Mouse (Mus musculus) heart, postnatal 0 days (tissue): Measurements from ENCODE around the gene Gm9821. TPM values are rescaled to one million over a fixed set of nuclear protein-coding genes. Genes with fewer than 3 reads are reported as not detected.

Experiments
- ATAC-seq: fragments of 200-750 bp; cut with Nextera tagmentation; 2 replicates; pipeline ENCODE4 v1.8.0; 2017; ENCODE audit warnings: low read depth, moderate number of reproducible peaks, moderate library complexity; ENCODE audit not compliant: insufficient read depth
- DNase-seq: peaks from one replicate; pipeline ENCODE4 v3.0.0-alpha.2; 2016; ENCODE audit warnings: low spot score
- H3K27ac ChIP-seq: fragments of 300-500 bp; sonication (generic); 2 replicates; pipeline ENCODE4 v1.5.1; 2014; ENCODE audit warnings: low read depth, mild to moderate bottlenecking
- H3K27me3 ChIP-seq: fragments of 300-500 bp; sonication (generic); 2 replicates; pipeline ENCODE4 v1.6.1; 2014; ENCODE audit warnings: low read length, mixed read lengths; ENCODE audit not compliant: control insufficient read depth, insufficient read depth
- H3K36me3 ChIP-seq: fragments of 300-500 bp; sonication (generic); replicated peaks from 2 replicates; pipeline ENCODE4 v1.6.1; 2014; ENCODE audit warnings: low read length, mixed read lengths; ENCODE audit not compliant: control insufficient read depth, insufficient read depth
- H3K4me1 ChIP-seq: fragments of 300-500 bp; sonication (generic); 2 replicates; pipeline ENCODE4 v1.6.1; 2014; ENCODE audit warnings: antibody characterized with exemption; ENCODE audit not compliant: control insufficient read depth, insufficient read depth
- H3K4me2 ChIP-seq: fragments of 300-500 bp; sonication (generic); 2 replicates; pipeline ENCODE4 v1.6.1; 2014; ENCODE audit warnings: low read depth, mild to moderate bottlenecking, low read length, moderate library complexity
- H3K4me3 ChIP-seq: fragments of 300-500 bp; sonication (generic); 2 replicates; pipeline ENCODE4 v1.5.1; 2014; ENCODE audit warnings: low read depth, low read length
- H3K9ac ChIP-seq: fragments of 300-500 bp; sonication (generic); replicated peaks from 2 replicates; pipeline ENCODE4 v1.6.1; 2014; ENCODE audit warnings: low read depth, low read length, mixed read lengths
- H3K9me3 ChIP-seq: fragments of 300-500 bp; sonication (generic); replicated peaks from 2 replicates; pipeline ENCODE4 v1.6.1; 2016; ENCODE audit warnings: low read length; ENCODE audit not compliant: control insufficient read depth
- CTCF ChIP-seq: IDR thresholded peaks from 2 replicates; pipeline ENCODE4 v1.5.1; 2016; ENCODE audit warnings: antibody characterized with exemption, control low read depth, low read depth
- EP300 ChIP-seq: IDR thresholded peaks from 2 replicates; pipeline ENCODE4 v1.6.1; 2016; ENCODE audit warnings: antibody characterized with exemption, low read depth
- WGBS: fragments of 180-500 bp; shearing (Covaris S2); extraction: QIAGEN DNeasy Blood & Tissue Kit; methylation state at CpG from one replicate; pipeline ENCODE4 v1.1.7; 2014; 5-methylcytosine and 5-hydroxymethylcytosine counted together
- polyA plus RNA-seq: library from polyadenylated mRNA; unstranded; fragments of >200 nt; fragmentation: Nextera tagmentation; extraction: Ambion mirVana; gene quantifications from 2 replicates; pipeline ENCODE4 v1.2.1, GENCODE M21; 2015
- total RNA-seq: library from RNA; depleted of rRNA; stranded (reverse); fragments of >200 nt; gene quantifications from 2 replicates; pipeline ENCODE4 v1.2.3, GENCODE M21; 2014; ENCODE audit warnings: low replicate concordance

Gene Gm9821
- total and polyA plus RNA-seq, 2 experiments from 2014 or later, result 0.89 TPM; not detected in 1

DNA sequence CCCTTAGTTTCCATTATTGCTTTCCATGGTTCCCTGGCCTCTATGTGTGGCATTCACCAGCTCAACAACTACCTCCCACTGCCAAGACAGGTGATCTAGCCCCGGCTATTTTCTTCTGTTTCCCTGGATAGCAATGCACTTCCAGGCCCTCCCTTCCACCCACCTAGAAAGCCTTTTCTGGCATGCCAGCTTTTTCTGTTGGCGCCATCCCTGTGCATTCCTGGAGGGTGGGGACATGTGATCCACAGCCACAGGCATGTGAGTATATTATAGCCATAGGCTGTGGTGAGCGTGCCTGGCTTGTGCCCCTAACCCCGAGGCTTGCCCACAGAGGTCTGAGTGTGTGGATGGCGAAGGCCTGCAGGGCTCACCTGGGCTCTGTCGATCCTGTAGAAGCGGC is 9.3 kb upstream of the Gm9821 start:
- DNase-seq, result no peak
- Histone ChIP-seq H3K4me3 (no peak overlapping the region), H3K9ac (no peak overlapping the region), H3K27me3 (no peaks in the 10 kb centered on the region), H3K4me1 (peaks cover 7% of the 10 kb centered on the region), H3K9me3 (no peaks in the 10 kb centered on the region), H3K36me3 (peaks cover 83% of the 10 kb centered on the region), H3K4me2 (no peak overlapping the region), H3K27ac (no peak overlapping the region)
- TF ChIP-seq CTCF (no peak), EP300 (no peak)
- no peak for ATAC-seq
- 92% methylated on average over 7 of the region's 7 CpGs for WGBS

- Histone ChIP-seq H3K9me3 (no peaks in the 10 kb centered on the region), H3K9ac (no peak overlapping the region), H3K27ac (no peak overlapping the region), H3K4me2 (no peak overlapping the region), H3K27me3 (no peaks in the 10 kb centered on the region), H3K4me3 (no peak overlapping the region), H3K4me1 (no peaks in the 10 kb centered on the region), H3K36me3 (peaks cover 87% of the 10 kb centered on the region)
- ATAC-seq (no peak), DNase-seq (no peak)
- WGBS, result 84% methylated on average over 15 of the region's 15 CpGs
- TF ChIP-seq CTCF (no peak), EP300 (no peak)
Observed at GRCm38 (mm10) chr2:91939303-91939935, 6.1 kb upstream of the Gm9821 start.

GRCm38 (mm10) chr2:91942356-91942755 is 3.1 kb upstream of the Gm9821 start:
- peak; percentile 42 for TF ChIP-seq CTCF
- TF ChIP-seq EP300, result no peak
- 34% methylated on average over 6 of the region's 6 CpGs for WGBS
- no peak overlapping the region for H3K9ac ChIP-seq
- no peak for DNase-seq
- no peak overlapping the region for H3K4me3 ChIP-seq
- peaks cover 9% of the 10 kb centered on the region for H3K4me1 ChIP-seq
- no peak for ATAC-seq
- H3K9me3 ChIP-seq, result no peaks in the 10 kb centered on the region
- no peaks in the 10 kb centered on the region for H3K27me3 ChIP-seq
- H3K36me3 ChIP-seq, result peaks cover 70% of the 10 kb centered on the region
- no peak overlapping the region for H3K4me2 ChIP-seq
- H3K27ac ChIP-seq, result no peak overlapping the region

- Histone ChIP-seq H3K27me3 (no peaks in the 10 kb centered on the region), H3K9ac (no peak overlapping the region)
Observed at GRCm38 (mm10) chr2:91944170-91944950, 1.1 kb upstream of the Gm9821 start.

GRCm38 (mm10) chr2:91946836-91947235 is 1.3 kb downstream of the Gm9821 start:
- DNase-seq, result no peak
- peaks cover 44% of the 10 kb centered on the region for H3K4me1 ChIP-seq
- no peaks in the 10 kb centered on the region for H3K9me3 ChIP-seq
- H3K27ac ChIP-seq, result peak overlapping the region; percentile 99; the same call in 1 of the 2 replicates
- WGBS, result 16% methylated on average over 6 of the region's 6 CpGs
- H3K27me3 ChIP-seq, result no peaks in the 10 kb centered on the region
- H3K4me3 ChIP-seq, result no peak overlapping the region
- H3K9ac ChIP-seq, result peak overlapping the region; percentile 44; the same call in 1 of the 2 replicates
- no peak for ATAC-seq
- H3K4me2 ChIP-seq, result peak overlapping the region; percentile 76; the same call in 1 of the 2 replicates
- TF ChIP-seq CTCF (no peak), EP300 (no peak)
- H3K36me3 ChIP-seq, result peaks cover 28% of the 10 kb centered on the region

More at GRCm38 (mm10) chr2:91944170-91944950, 1.1 kb upstream of the Gm9821 start:
- H3K4me1 ChIP-seq, result peaks cover 29% of the 10 kb centered on the region
- TF ChIP-seq EP300, result no peak
- TF ChIP-seq CTCF, result peak; percentile 94
- 42% methylated on average over 13 of the region's 13 CpGs for WGBS
- H3K9me3 ChIP-seq, result no peaks in the 10 kb centered on the region
- DNase-seq, result peak; percentile 70
- no peak overlapping the region for H3K4me3 ChIP-seq
- no peak overlapping the region for H3K27ac ChIP-seq
- peaks cover 50% of the 10 kb centered on the region for H3K36me3 ChIP-seq
- no peak overlapping the region; the same call in 1 of the 2 replicates for H3K4me2 ChIP-seq
- peak; percentile 55 for ATAC-seq
